Mouse (Mus musculus) R1 (cell line): ENCODE data around the gene Hoxa4.

Experiments used
- DNase-seq: peaks from one replicate; pipeline ENCODE4 v3.0.0-alpha.2; 2018; ENCODE audit warnings: low read depth, low spot score

The Hoxa4 gene

GRCm38 (mm10) chr6:52228475-52229465 lies 37.2 kb upstream of the Hoxa4 start:
- peak; percentile 35 for DNase-seq

- no peak for DNase-seq
Observed at GRCm38 (mm10) chr6:52227470-52228222, 36.1 kb upstream of the Hoxa4 start.

- DNase-seq = peak; percentile 27
Observed at GRCm38 (mm10) chr6:52226569-52227257, 35.2 kb upstream of the Hoxa4 start.

- DNase-seq = peak; percentile 59
Observed at GRCm38 (mm10) chr6:52225612-52226568, 34.3 kb upstream of the Hoxa4 start.

GRCm38 (mm10) chr6:52224895-52225611 lies 33.5 kb upstream of the Hoxa4 start:
- DNase-seq = peak; percentile 71

- DNase-seq = peak; percentile 30
Observed at GRCm38 (mm10) chr6:52223939-52224760, 32.6 kb upstream of the Hoxa4 start.

GRCm38 (mm10) chr6:52222729-52223128 lies 31.2 kb upstream of the Hoxa4 start:
- DNase-seq = no peak

GRCm38 (mm10) chr6:52221993-52222685 lies 30.6 kb upstream of the Hoxa4 start:
- DNase-seq = peak; percentile 23

- peak; percentile 88 for DNase-seq
Observed at GRCm38 (mm10) chr6:52221337-52221992, 29.9 kb upstream of the Hoxa4 start, which contains the start of gene Hoxa7. Gene Hoxa7 (minus strand): TSS chr6:52221854.

- DNase-seq = no peak
Observed at GRCm38 (mm10) chr6:52220865-52221310, 29.3 kb upstream of the Hoxa4 start.

GRCm38 (mm10) chr6:52220003-52220864 lies 28.7 kb upstream of the Hoxa4 start:
- DNase-seq = no peak

- no peak for DNase-seq
Observed at GRCm38 (mm10) chr6:52219234-52219942, 27.8 kb upstream of the Hoxa4 start.

GRCm38 (mm10) chr6:52218643-52219215 lies 27.2 kb upstream of the Hoxa4 start:
- no peak for DNase-seq

- DNase-seq = peak; percentile 53
Observed at GRCm38 (mm10) chr6:52217895-52218642, 26.5 kb upstream of the Hoxa4 start.

- peak; percentile 81 for DNase-seq
Observed at GRCm38 (mm10) chr6:52217459-52217768, 25.9 kb upstream of the Hoxa4 start.
